Mouse (Mus musculus): ENCODE results near the gene Klra2. TPM values are rescaled to one million over a fixed set of nuclear protein-coding genes. Genes with fewer than 3 reads are reported as not detected.
"Not testable (repeated sequence)": the region's sequence is repeated elsewhere in the genome, so short reads cannot be mapped to it uniquely, and the experiment has no call there.

Gene Klra2
- 0.76 and 0.88 TPM in 2 replicates for polyA plus RNA-seq (2015; fragmentation: Nextera tagmentation; extraction: Ambion mirVana)

- Histone ChIP-seq H3K4me2 (ENCODE audit: low read depth, low read length) (no peak within 1 kb of the TSS), H3K27ac (ENCODE audit: low read length) (no peak within 1 kb of the TSS), H3K4me1 (ENCODE audit: control insufficient read depth, low read depth, low read length) (no peaks in the 10 kb centered on the region), H3K9ac (ENCODE audit: low read depth, low read length) (no peak within 1 kb of the TSS), H3K9me3 (replicated peaks; ENCODE audit: control insufficient read depth, low read length) (no peaks in the 10 kb centered on the region), H3K27me3 (ENCODE audit: control insufficient read depth, insufficient read depth, low read depth, low read length) (no peaks in the 10 kb centered on the region), H3K36me3 (ENCODE audit: control insufficient read depth, insufficient read depth) (no peaks in the 10 kb centered on the region), H3K4me3 (ENCODE audit: low read depth, low read length) (peak within 1 kb of the TSS; percentile 3; the same call in 1 of the 2 replicates)
- ATAC-seq (ENCODE audit: low read depth): peak; percentile 39; the same call in 1 of the 2 replicates
- 45% methylated on average over 2 of the region's 2 CpGs for WGBS (ENCODE audit: insufficient replicate concordance)
Measured at GRCm38 (mm10) chr6:131247206-131247605, at the start of gene Klra2. Gene Klra2 (minus strand): TSS chr6:131247362.

GRCm38 (mm10) chr6:131294435-131295112, 47.4 kb upstream of the Klra2 start:
- 64% methylated on average over 5 of the region's 5 CpGs for WGBS (ENCODE audit: insufficient replicate concordance)
- H3K4me2 ChIP-seq (ENCODE audit: low read depth, low read length): no peak overlapping the region
- peak; percentile 32; the same call in 1 of the 2 replicates for ATAC-seq (ENCODE audit: low read depth)
- no peak overlapping the region for H3K9ac ChIP-seq (ENCODE audit: low read depth, low read length)
- H3K4me3 ChIP-seq (ENCODE audit: low read depth, low read length): no peak overlapping the region
- peaks cover 14% of the 10 kb centered on the region for H3K4me1 ChIP-seq (ENCODE audit: control insufficient read depth, low read depth, low read length)
- no peaks in the 10 kb centered on the region for H3K9me3 ChIP-seq (replicated peaks; ENCODE audit: control insufficient read depth, low read length)
- H3K27ac ChIP-seq (ENCODE audit: low read length): no peak overlapping the region; the same call in 1 of the 2 replicates
- H3K36me3 ChIP-seq (ENCODE audit: control insufficient read depth, insufficient read depth): no peaks in the 10 kb centered on the region
- H3K27me3 ChIP-seq (ENCODE audit: control insufficient read depth, insufficient read depth, low read depth, low read length): no peaks in the 10 kb centered on the region

DNA sequence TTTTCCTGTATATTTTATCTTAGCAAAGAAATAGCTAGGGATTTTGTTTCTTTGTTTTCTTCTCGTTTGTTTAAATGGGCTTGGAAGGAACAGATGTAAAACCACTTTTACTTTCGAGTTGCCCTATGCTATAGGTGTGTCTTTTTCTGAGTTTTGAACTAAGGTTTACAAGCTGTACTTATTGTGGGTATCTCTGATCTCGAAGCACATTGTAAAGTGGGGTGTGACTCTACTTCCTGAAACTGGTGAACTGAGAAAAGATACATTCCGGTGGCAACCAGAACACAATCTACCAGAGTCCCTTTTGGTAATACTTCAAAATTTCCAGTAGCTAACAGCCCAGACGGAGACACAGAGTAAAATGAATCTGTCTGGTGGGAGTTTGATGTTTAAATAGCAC, 46.8 kb upstream of the Klra2 start:
- no peak overlapping the region for H3K9ac ChIP-seq (ENCODE audit: low read depth, low read length)
- H3K4me1 ChIP-seq (ENCODE audit: control insufficient read depth, low read depth, low read length): peaks cover 14% of the 10 kb centered on the region
- no peak overlapping the region for H3K4me3 ChIP-seq (ENCODE audit: low read depth, low read length)
- no peak for ATAC-seq (ENCODE audit: low read depth)
- no peaks in the 10 kb centered on the region for H3K9me3 ChIP-seq (replicated peaks; ENCODE audit: control insufficient read depth, low read length)
- peak overlapping the region; percentile 82; the same call in 1 of the 2 replicates for H3K4me2 ChIP-seq (ENCODE audit: low read depth, low read length)
- 53% methylated on average over 5 of the region's 5 CpGs for WGBS (ENCODE audit: insufficient replicate concordance)
- no peaks in the 10 kb centered on the region for H3K27me3 ChIP-seq (ENCODE audit: control insufficient read depth, insufficient read depth, low read depth, low read length)
- no peaks in the 10 kb centered on the region for H3K36me3 ChIP-seq (ENCODE audit: control insufficient read depth, insufficient read depth)
- peak overlapping the region; percentile 37; the same call in 1 of the 2 replicates for H3K27ac ChIP-seq (ENCODE audit: low read length)

DNA sequence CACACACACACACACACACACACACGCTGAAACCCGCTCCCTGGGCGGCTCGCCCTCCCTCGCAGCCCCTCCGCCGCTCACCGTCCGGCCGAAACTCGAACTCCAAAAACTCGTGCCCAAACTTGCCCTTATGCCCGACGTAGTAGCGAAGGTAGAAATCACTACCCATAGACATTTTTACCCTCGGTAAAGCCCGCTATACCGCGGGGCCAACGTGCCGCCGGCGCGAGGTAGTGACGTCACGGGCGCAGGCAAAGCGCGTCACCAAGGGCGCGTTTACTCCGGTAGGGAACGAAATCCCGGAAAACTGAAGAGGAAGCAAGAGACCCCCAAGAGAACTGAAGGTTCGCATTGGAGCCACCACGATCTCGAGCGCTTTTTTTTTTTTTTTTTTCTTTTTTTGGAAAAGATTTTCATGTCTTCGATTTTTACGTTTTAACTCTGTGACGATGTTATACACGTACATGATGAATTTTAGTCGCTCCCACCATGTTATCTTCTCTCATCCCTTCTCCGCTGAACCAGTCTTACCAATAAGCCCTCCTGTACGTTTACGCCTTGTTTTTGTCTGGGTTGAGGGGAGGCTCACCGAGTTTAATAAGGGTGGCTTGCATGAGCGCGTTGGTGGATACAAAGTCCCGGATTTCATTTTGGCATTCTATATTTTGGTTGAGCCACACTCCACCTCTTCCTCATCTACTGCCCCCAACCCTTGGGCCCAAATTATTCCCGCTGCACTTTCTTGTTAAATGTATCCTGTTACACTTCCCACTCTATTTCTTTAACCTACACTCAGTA, 46.0 kb upstream of the Klra2 start, which contains the start of gene Magohb:
TSS of gene Magohb (minus strand) at position 254 of the 798 bp plus-strand sequence.
- no peaks in the 10 kb centered on the region for H3K36me3 ChIP-seq (ENCODE audit: control insufficient read depth, insufficient read depth)
- 4% methylated on average over 50 of the region's 51 CpGs for WGBS (ENCODE audit: insufficient replicate concordance)
- ATAC-seq (ENCODE audit: low read depth): peak; percentile 84

GRCm38 (mm10) chr6:131292276-131292990, 45.3 kb upstream of the Klra2 start:
- H3K9ac ChIP-seq (ENCODE audit: low read depth, low read length): peak overlapping the region; percentile 76
- H3K9me3 ChIP-seq (replicated peaks; ENCODE audit: control insufficient read depth, low read length): no peaks in the 10 kb centered on the region
- H3K4me1 ChIP-seq (ENCODE audit: control insufficient read depth, low read depth, low read length): peaks cover 14% of the 10 kb centered on the region
- peak overlapping the region; percentile 85 for H3K4me3 ChIP-seq (ENCODE audit: low read depth, low read length)
- H3K4me2 ChIP-seq (ENCODE audit: low read depth, low read length): peak overlapping the region; percentile 82
- H3K27ac ChIP-seq (ENCODE audit: low read length): peak overlapping the region; percentile 61
- ATAC-seq (ENCODE audit: low read depth): peak; percentile 39
- whole genome bisulfite sequencing (ENCODE audit: insufficient replicate concordance): 20% methylated on average over 10 of the region's 10 CpGs
- no peaks in the 10 kb centered on the region for H3K36me3 ChIP-seq (ENCODE audit: control insufficient read depth, insufficient read depth)
- H3K27me3 ChIP-seq (ENCODE audit: control insufficient read depth, insufficient read depth, low read depth, low read length): no peaks in the 10 kb centered on the region

More for the DNA sequence above, 46.0 kb upstream of the Klra2 start, which contains the start of gene Magohb:
- H3K9ac ChIP-seq (ENCODE audit: low read depth, low read length): peak within 1 kb of the TSS; percentile 76
- no peaks in the 10 kb centered on the region for H3K9me3 ChIP-seq (replicated peaks; ENCODE audit: control insufficient read depth, low read length)
- peaks cover 14% of the 10 kb centered on the region for H3K4me1 ChIP-seq (ENCODE audit: control insufficient read depth, low read depth, low read length)
- H3K4me3 ChIP-seq (ENCODE audit: low read depth, low read length): peak within 1 kb of the TSS; percentile 85
- peak within 1 kb of the TSS; percentile 61 for H3K27ac ChIP-seq (ENCODE audit: low read length)
- no peaks in the 10 kb centered on the region for H3K27me3 ChIP-seq (ENCODE audit: control insufficient read depth, insufficient read depth, low read depth, low read length)
- peak within 1 kb of the TSS; percentile 82 for H3K4me2 ChIP-seq (ENCODE audit: low read depth, low read length)

DNA sequence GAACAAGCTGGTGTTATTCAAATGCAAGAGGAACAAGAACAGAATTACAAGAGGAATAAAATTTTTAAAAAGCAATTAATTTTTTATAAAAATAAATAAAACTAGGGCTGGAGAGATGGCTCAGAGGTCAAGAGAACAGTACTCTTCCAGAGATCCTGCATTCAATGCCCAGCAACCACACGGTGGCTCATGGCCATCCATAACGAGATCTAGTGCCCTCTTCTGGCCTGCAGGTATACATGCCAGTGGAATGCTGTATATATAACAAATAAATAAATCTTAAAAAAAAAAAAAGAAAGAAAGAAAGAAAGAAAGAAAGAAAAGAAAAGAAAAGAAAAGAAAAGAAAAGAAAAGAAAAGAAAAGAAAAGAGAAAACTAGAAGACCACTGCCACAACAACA, 43.3 kb upstream of the Klra2 start:
- Histone ChIP-seq H3K9ac (ENCODE audit: low read depth, low read length) (no peak overlapping the region), H3K4me2 (ENCODE audit: low read depth, low read length) (no peak overlapping the region), H3K27me3 (ENCODE audit: control insufficient read depth, insufficient read depth, low read depth, low read length) (no peaks in the 10 kb centered on the region), H3K4me3 (ENCODE audit: low read depth, low read length) (no peak overlapping the region), H3K36me3 (ENCODE audit: control insufficient read depth, insufficient read depth) (no peaks in the 10 kb centered on the region), H3K27ac (ENCODE audit: low read length) (no peak overlapping the region), H3K9me3 (replicated peaks; ENCODE audit: control insufficient read depth, low read length) (no peaks in the 10 kb centered on the region), H3K4me1 (ENCODE audit: control insufficient read depth, low read depth, low read length) (peaks cover 14% of the 10 kb centered on the region)
- WGBS (ENCODE audit: insufficient replicate concordance): 7% methylated on average over 2 of the region's 2 CpGs
- no peak for ATAC-seq (ENCODE audit: low read depth)

- not testable (repeated sequence) for ATAC-seq (ENCODE audit: low read depth); H3K9ac ChIP-seq (ENCODE audit: low read depth, low read length); H3K4me3 ChIP-seq (ENCODE audit: low read depth, low read length); H3K4me2 ChIP-seq (ENCODE audit: low read depth, low read length); H3K9me3 ChIP-seq (replicated peaks; ENCODE audit: control insufficient read depth, low read length); H3K36me3 ChIP-seq (ENCODE audit: control insufficient read depth, insufficient read depth); H3K4me1 ChIP-seq (ENCODE audit: control insufficient read depth, low read depth, low read length); H3K27me3 ChIP-seq (ENCODE audit: control insufficient read depth, insufficient read depth, low read depth, low read length); H3K27ac ChIP-seq (ENCODE audit: low read length)
- 64% methylated on average over 2 of the region's 2 CpGs for WGBS (ENCODE audit: insufficient replicate concordance)
Measured at GRCm38 (mm10) chr6:131278160-131278559, 31.0 kb upstream of the Klra2 start.

DNA sequence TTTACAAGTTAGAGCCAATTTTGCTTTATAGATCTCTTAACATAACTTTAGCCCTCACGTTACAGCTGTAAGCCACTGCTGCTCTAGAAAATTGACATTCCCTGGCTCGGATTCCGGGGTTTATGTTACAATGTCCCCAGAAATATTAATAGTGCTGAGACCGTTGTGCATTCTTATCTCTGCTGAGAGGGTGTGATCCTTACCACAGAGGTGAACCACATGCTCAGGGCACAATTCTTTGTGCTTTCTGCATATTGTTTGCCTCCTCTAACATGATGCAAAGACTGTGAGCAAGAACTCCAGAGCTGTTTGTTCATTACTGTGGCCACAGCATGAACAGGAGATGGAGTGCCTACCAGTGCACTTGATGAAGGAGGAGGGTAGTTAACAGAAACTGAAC, 29.5 kb upstream of the Klra2 start:
- Histone ChIP-seq H3K4me1 (ENCODE audit: control insufficient read depth, low read depth, low read length) (peaks cover 3% of the 10 kb centered on the region), H3K4me2 (ENCODE audit: low read depth, low read length) (no peak overlapping the region), H3K27me3 (ENCODE audit: control insufficient read depth, insufficient read depth, low read depth, low read length) (no peaks in the 10 kb centered on the region), H3K27ac (ENCODE audit: low read length) (no peak overlapping the region), H3K36me3 (ENCODE audit: control insufficient read depth, insufficient read depth) (no peaks in the 10 kb centered on the region), H3K9ac (ENCODE audit: low read depth, low read length) (no peak overlapping the region), H3K4me3 (ENCODE audit: low read depth, low read length) (no peak overlapping the region), H3K9me3 (replicated peaks; ENCODE audit: control insufficient read depth, low read length) (no peaks in the 10 kb centered on the region)
- 0 out of 2 replicates have a peak, but pooled peaks have one; percentile 32 for ATAC-seq (ENCODE audit: low read depth)
- WGBS (ENCODE audit: insufficient replicate concordance): 23% methylated on average over 4 of the region's 4 CpGs

Measured in liver, embryonic 16.5 days (tissue).